Mouse (Mus musculus) ES-E14 (cell line): ENCODE measurements around the gene Lypd6b.

ENCODE experiments used
- CHD2 ChIP-seq: IDR thresholded peaks from 2 replicates; pipeline ENCODE4 v1.6.1; 2014; ENCODE audit warnings: mild to moderate bottlenecking, low read depth, low read length, inconsistent platforms
- HCFC1 ChIP-seq: IDR thresholded peaks from 2 replicates; pipeline ENCODE4 v1.6.1; 2012; ENCODE audit warnings: low read length, inconsistent platforms, borderline replicate concordance; ENCODE audit not compliant: insufficient read depth
- MAFK ChIP-seq: IDR thresholded peaks from 2 replicates; pipeline ENCODE4 v1.6.1; 2014; ENCODE audit warnings: mild to moderate bottlenecking, low read depth, low read length, inconsistent platforms; ENCODE audit not compliant: insufficient read depth
- ZC3H11A ChIP-seq: IDR thresholded peaks from 2 replicates; pipeline ENCODE4 v1.6.1; 2012; ENCODE audit warnings: low read depth, mild to moderate bottlenecking, inconsistent platforms, low read length, borderline replicate concordance
- ZNF384 ChIP-seq: IDR thresholded peaks from 2 replicates; pipeline ENCODE4 v1.6.1; 2012; ENCODE audit warnings: low read depth, low read length, inconsistent platforms

- no peak for TF ChIP-seq ZNF384
- TF ChIP-seq ZC3H11A: no peak
- TF ChIP-seq MAFK: no peak
- TF ChIP-seq HCFC1: no peak
- TF ChIP-seq CHD2: no peak
Measured at GRCm38 (mm10) chr2:49832277-49832803, 44.9 kb downstream of the Lypd6b start.
